Mouse (Mus musculus) heart, adult 2 months (tissue): ENCODE measurements around the gene Pdzd2. TPM values are rescaled to one million over a fixed set of nuclear protein-coding genes. Genes with fewer than 3 reads are reported as not detected.
A peak's percentile ranks its signal among the peaks of the same experiment; 100 is the strongest.

ENCODE experiments used
- DNase-seq, 2 experiments: peaks; one replicate each; pipeline ENCODE4 v3.0.0; 2021
- H3K27ac ChIP-seq: fragments of 200-600 bp; 2 replicates; pipeline ENCODE4 v1.8.1; 2022
- H3K27me3 ChIP-seq: fragments of 200-500 bp; 2 replicates; pipeline ENCODE4 v1.6.1; 2012; ENCODE audit warnings: mild to moderate bottlenecking, low read length, inconsistent platforms, mixed read lengths; ENCODE audit not compliant: control insufficient read depth, insufficient read depth
- H3K36me3 ChIP-seq: fragments of 200-500 bp; 2 replicates; pipeline ENCODE4 v1.6.1; 2012; ENCODE audit warnings: low read length, inconsistent platforms; ENCODE audit not compliant: control insufficient read depth, insufficient read depth
- H3K4me1 ChIP-seq: fragments of 200-500 bp; 2 replicates; pipeline ENCODE4 v1.6.1; 2011; ENCODE audit warnings: low read length; ENCODE audit not compliant: control insufficient read depth, insufficient read depth
- H3K4me3 ChIP-seq: fragments of 200-600 bp; 2 replicates; pipeline ENCODE4 v1.8.1; 2022
- H3K79me2 ChIP-seq: fragments of 200-500 bp; replicated peaks from 2 replicates; pipeline ENCODE4 v1.6.1; 2012; ENCODE audit warnings: mild to moderate bottlenecking, inconsistent platforms, low read length, moderate library complexity, mixed read lengths; ENCODE audit not compliant: control insufficient read depth, insufficient read depth
- H3K9ac ChIP-seq: fragments of 200-500 bp; 2 replicates; pipeline ENCODE4 v1.6.1; 2012; ENCODE audit warnings: low read depth, mild to moderate bottlenecking, control low read depth, inconsistent platforms, low read length, mixed read lengths
- CTCF ChIP-seq: fragments of 200-600 bp; IDR thresholded peaks from 2 replicates; pipeline ENCODE4 v1.8.1; 2022; ENCODE audit warnings: antibody characterized with exemption, mild to moderate bottlenecking, moderate library complexity
- EP300 ChIP-seq: fragments of 200-500 bp; IDR thresholded peaks from 2 replicates; pipeline ENCODE4 v1.6.1; 2011; ENCODE audit warnings: low read depth, low read length, control low read depth; ENCODE audit not compliant: insufficient read depth
- POLR2A ChIP-seq: fragments of 200-500 bp; IDR thresholded peaks from 2 replicates; pipeline ENCODE4 v1.6.1; 2011; ENCODE audit warnings: mild to moderate bottlenecking, low read depth, low read length, control low read depth; ENCODE audit not compliant: insufficient read depth
- WGBS: fragments of 180-500 bp; shearing (Covaris S2); methylation state at CpG from one replicate; pipeline ENCODE4 v1.1.7; 2018; 5-methylcytosine and 5-hydroxymethylcytosine counted together
- intact Hi-C: fragments of 180-260 bp; cut with DNase I; formaldehyde crosslinking; loops from one replicate; pipeline ENCODE4 v1.15.1; 2025
- polyA plus RNA-seq: library from polyadenylated mRNA; depleted of rRNA; stranded (reverse); fragments of >200 nt; gene quantifications from 2 replicates; pipeline ENCODE4 v1.2.3, GENCODE M21; 2012
- total RNA-seq, 2 experiments: library from RNA; stranded (reverse); gene quantifications; 2 replicates each; pipeline ENCODE4 v1.2.3; 2021

Pdzd2 gene
- total and polyA plus RNA-seq, 3 experiments, result 15.0 to 83.9 (median 78.9) TPM

GRCm38 (mm10) chr15:12636386-12636785 lies 103.3 kb downstream of the Pdzd2 start:
- Histone ChIP-seq H3K27me3 (no peaks in the 10 kb centered on the region), H3K27ac (no peak overlapping the region), H3K36me3 (no peaks in the 10 kb centered on the region; the same call in 1 of the 2 replicates), H3K4me3 (no peak overlapping the region), H3K79me2 (no peaks in the 10 kb centered on the region), H3K4me1 (no peaks in the 10 kb centered on the region), H3K9ac (no peak overlapping the region)
- TF ChIP-seq CTCF (no peak), POLR2A (no peak), EP300 (no peak)
- intact Hi-C loops, result no loop called here
- 81% methylated on average over 5 of the region's 5 CpGs for WGBS
- peak in 1 of 2 experiments; percentile 7 for DNase-seq

GRCm38 (mm10) chr15:12634921-12635320 lies 104.8 kb downstream of the Pdzd2 start:
- intact Hi-C loops, result no loop called here
- TF ChIP-seq EP300, result no peak
- TF ChIP-seq CTCF, result no peak
- TF ChIP-seq POLR2A, result no peak
- no peak for DNase-seq
- no peaks in the 10 kb centered on the region for H3K27me3 ChIP-seq
- H3K4me1 ChIP-seq, result no peaks in the 10 kb centered on the region; the same call in 1 of the 2 replicates
- H3K4me3 ChIP-seq, result no peak overlapping the region
- H3K27ac ChIP-seq, result no peak overlapping the region
- H3K36me3 ChIP-seq, result no peaks in the 10 kb centered on the region; the same call in 1 of the 2 replicates
- WGBS, result 91% methylated on average over 8 of the region's 8 CpGs
- no peaks in the 10 kb centered on the region for H3K79me2 ChIP-seq
- no peak overlapping the region for H3K9ac ChIP-seq

GRCm38 (mm10) chr15:12629164-12629563 lies 110.6 kb downstream of the Pdzd2 start:
- intact Hi-C loops, result no loop called here
- H3K4me3 ChIP-seq, result no peak overlapping the region
- TF ChIP-seq POLR2A, result no peak
- no peak for TF ChIP-seq EP300
- no peak for TF ChIP-seq CTCF
- no peaks in the 10 kb centered on the region for H3K27me3 ChIP-seq
- WGBS, result 90% methylated on average over 7 of the region's 7 CpGs
- no peaks in the 10 kb centered on the region; the same call in 1 of the 2 replicates for H3K4me1 ChIP-seq
- no peak for DNase-seq
- H3K36me3 ChIP-seq, result no peaks in the 10 kb centered on the region; the same call in 1 of the 2 replicates
- H3K79me2 ChIP-seq, result no peaks in the 10 kb centered on the region
- H3K27ac ChIP-seq, result no peak overlapping the region
- no peak overlapping the region for H3K9ac ChIP-seq

- 92% methylated on average over 7 of the region's 7 CpGs for WGBS
Measured at GRCm38 (mm10) chr15:12628451-12628850, 111.3 kb downstream of the Pdzd2 start.

GRCm38 (mm10) chr15:12626930-12627329 lies 112.8 kb downstream of the Pdzd2 start:
- intact Hi-C loops, result no loop called here
- H3K4me1 ChIP-seq, result no peaks in the 10 kb centered on the region; the same call in 1 of the 2 replicates
- no peaks in the 10 kb centered on the region; the same call in 1 of the 2 replicates for H3K36me3 ChIP-seq
- TF ChIP-seq POLR2A (no peak), CTCF (no peak)
- no peaks in the 10 kb centered on the region for H3K27me3 ChIP-seq
- no peak for DNase-seq
- no peak overlapping the region for H3K4me3 ChIP-seq
- H3K79me2 ChIP-seq, result no peaks in the 10 kb centered on the region
- no peak overlapping the region for H3K9ac ChIP-seq
- WGBS, result 85% methylated on average over 9 of the region's 9 CpGs
- H3K27ac ChIP-seq, result no peak overlapping the region

More at GRCm38 (mm10) chr15:12628451-12628850, 111.3 kb downstream of the Pdzd2 start:
- Histone ChIP-seq H3K27ac (no peak overlapping the region), H3K27me3 (no peaks in the 10 kb centered on the region), H3K4me1 (no peaks in the 10 kb centered on the region; the same call in 1 of the 2 replicates), H3K4me3 (no peak overlapping the region), H3K9ac (no peak overlapping the region), H3K79me2 (no peaks in the 10 kb centered on the region), H3K36me3 (no peaks in the 10 kb centered on the region; the same call in 1 of the 2 replicates)
- TF ChIP-seq POLR2A, result no peak
- TF ChIP-seq CTCF, result no peak
- no peak for TF ChIP-seq EP300
- DNase-seq, result no peak
- intact Hi-C loops, result no loop called here

GRCm38 (mm10) chr15:12626166-12626565 lies 113.6 kb downstream of the Pdzd2 start:
- WGBS, result 73% methylated on average over 8 of the region's 8 CpGs

More at GRCm38 (mm10) chr15:12626166-12626565, 113.6 kb downstream of the Pdzd2 start:
- Histone ChIP-seq H3K4me1 (no peaks in the 10 kb centered on the region; the same call in 1 of the 2 replicates), H3K27me3 (no peaks in the 10 kb centered on the region), H3K4me3 (no peak overlapping the region), H3K79me2 (no peaks in the 10 kb centered on the region), H3K36me3 (no peaks in the 10 kb centered on the region; the same call in 1 of the 2 replicates), H3K27ac (no peak overlapping the region), H3K9ac (no peak overlapping the region)
- no peak for TF ChIP-seq EP300
- no peak for TF ChIP-seq POLR2A
- no peak for TF ChIP-seq CTCF
- no peak for DNase-seq
- intact Hi-C loops, result no loop called here
